Mouse (Mus musculus): ENCODE measurements at regions not wholly inside any gene's neighbourhood (a gene's known extent, or its start where the extent isn't known, plus 50 kb on each side); places are given as distances from the start of the nearest gene placed in this dataset.
"Not testable (repeated sequence)": the region's sequence is repeated elsewhere in the genome, so short reads cannot be mapped to it uniquely, and the experiment has no call there.

DNA sequence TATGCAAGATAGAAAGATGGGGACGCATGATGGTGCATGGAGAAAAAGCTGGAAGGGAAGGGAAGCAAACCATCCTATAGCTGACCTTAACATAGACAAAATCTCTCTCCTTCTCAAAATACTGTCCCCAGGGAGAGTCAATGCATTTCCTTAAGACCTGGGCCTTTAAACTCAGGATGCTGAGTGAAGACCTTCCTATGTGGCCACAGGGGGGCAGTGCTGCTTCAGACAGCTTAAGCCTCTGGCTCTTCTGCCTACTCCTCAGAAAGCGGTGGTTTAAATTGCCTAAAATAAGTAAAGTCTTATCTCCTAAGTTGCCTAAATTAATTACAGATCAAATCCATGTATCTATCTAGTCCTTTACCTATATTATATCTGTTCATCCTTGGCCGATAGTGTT is 449.4 kb upstream of the Olfr1507 start:
- not testable (repeated sequence) for H3K9ac ChIP-seq (ENCODE audit: low read depth, poor library complexity, severe bottlenecking); H3K4me3 ChIP-seq (ENCODE audit: low read depth, low read length); H3K27ac ChIP-seq (ENCODE audit: insufficient read depth, low read length); H3K9me3 ChIP-seq (replicated peaks; ENCODE audit: control insufficient read depth, insufficient read depth, low read length, poor library complexity, severe bottlenecking); H3K36me3 ChIP-seq (ENCODE audit: control insufficient read depth, insufficient read depth, low read length, poor library complexity, severe bottlenecking); H3K27me3 ChIP-seq (ENCODE audit: control insufficient read depth, insufficient read depth, low read length, poor library complexity, severe bottlenecking); H3K4me1 ChIP-seq (ENCODE audit: control insufficient read depth, insufficient read depth, low read length)

DNA sequence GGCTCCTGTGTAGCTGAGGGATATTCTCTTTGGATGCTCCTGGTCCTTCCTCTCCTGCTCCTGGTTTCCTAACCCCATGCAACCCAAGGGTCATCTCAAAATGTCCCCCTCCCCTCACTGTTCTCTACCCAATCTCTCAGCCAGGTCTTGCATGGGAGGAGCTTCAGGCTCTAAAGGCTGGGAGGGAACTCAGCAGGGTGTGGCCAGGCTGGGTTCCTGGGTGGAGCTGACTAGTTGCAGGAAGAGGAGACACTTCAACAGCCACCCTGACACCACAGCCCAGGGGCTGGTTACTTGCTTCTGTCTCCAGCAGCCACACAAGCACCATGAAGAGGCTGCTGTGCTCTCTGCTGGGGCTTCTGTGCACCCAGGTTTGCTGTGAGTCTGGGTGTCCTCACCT is 446.9 kb upstream of the Olfr1507 start:
- not testable (repeated sequence) for H3K9me3 ChIP-seq (replicated peaks; ENCODE audit: control insufficient read depth, insufficient read depth, low read length, poor library complexity, severe bottlenecking); H3K36me3 ChIP-seq (ENCODE audit: control insufficient read depth, insufficient read depth, low read length, poor library complexity, severe bottlenecking); H3K27me3 ChIP-seq (ENCODE audit: control insufficient read depth, insufficient read depth, low read length, poor library complexity, severe bottlenecking); H3K4me1 ChIP-seq (ENCODE audit: control insufficient read depth, insufficient read depth, low read length); H3K27ac ChIP-seq (ENCODE audit: insufficient read depth, low read length); H3K4me3 ChIP-seq (ENCODE audit: low read depth, low read length); H3K9ac ChIP-seq (ENCODE audit: low read depth, poor library complexity, severe bottlenecking)

DNA sequence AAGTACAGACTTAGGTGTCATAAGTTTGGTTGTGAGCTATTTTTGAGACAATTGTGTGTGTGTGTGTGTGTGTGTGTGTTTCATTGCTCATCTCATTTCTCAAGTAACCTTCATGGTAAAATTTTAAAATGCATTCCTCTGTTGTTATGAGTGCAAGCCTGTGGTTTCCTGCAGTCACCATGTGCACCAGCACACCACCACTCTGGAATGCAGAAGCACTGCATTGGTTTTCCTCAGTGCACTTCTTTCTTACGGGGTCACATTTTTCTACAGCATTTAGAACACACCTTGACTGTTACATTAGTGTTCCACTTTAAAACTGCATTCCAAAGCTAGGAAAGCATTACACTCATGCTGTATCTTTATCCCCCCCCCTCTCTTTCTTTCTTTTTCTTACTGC is 446.2 kb upstream of the Olfr1507 start:
- H3K36me3 ChIP-seq (ENCODE audit: control insufficient read depth, insufficient read depth, low read length, poor library complexity, severe bottlenecking); H3K27ac ChIP-seq (ENCODE audit: insufficient read depth, low read length); H3K4me1 ChIP-seq (ENCODE audit: control insufficient read depth, insufficient read depth, low read length); H3K9me3 ChIP-seq (replicated peaks; ENCODE audit: control insufficient read depth, insufficient read depth, low read length, poor library complexity, severe bottlenecking); H3K27me3 ChIP-seq (ENCODE audit: control insufficient read depth, insufficient read depth, low read length, poor library complexity, severe bottlenecking); H3K4me3 ChIP-seq (ENCODE audit: low read depth, low read length); H3K9ac ChIP-seq (ENCODE audit: low read depth, poor library complexity, severe bottlenecking): not testable (repeated sequence)

DNA sequence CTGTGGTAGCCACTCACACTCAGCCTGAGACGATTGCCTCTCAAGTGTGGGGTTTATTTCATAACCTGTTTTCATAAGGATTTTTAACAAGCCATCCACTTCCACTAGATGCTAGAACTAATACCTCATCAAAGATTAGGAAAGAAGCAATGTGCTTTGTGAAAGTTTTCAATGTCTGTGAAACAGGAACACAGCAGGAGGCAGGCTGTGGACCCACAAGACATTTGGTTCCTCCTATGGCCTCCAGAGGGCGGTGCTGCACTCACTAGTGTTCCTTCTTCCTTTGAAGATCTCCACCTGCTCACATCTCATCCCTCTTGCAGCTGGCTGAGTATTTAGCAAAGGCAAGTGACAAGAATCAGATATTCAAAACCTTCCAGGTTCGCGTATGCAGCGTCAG is 424.6 kb upstream of the Olfr1507 start:
- not testable (repeated sequence) for H3K27ac ChIP-seq (ENCODE audit: insufficient read depth, low read length); H3K4me1 ChIP-seq (ENCODE audit: control insufficient read depth, insufficient read depth, low read length); H3K4me3 ChIP-seq (ENCODE audit: low read depth, low read length); H3K9ac ChIP-seq (ENCODE audit: low read depth, poor library complexity, severe bottlenecking); H3K36me3 ChIP-seq (ENCODE audit: control insufficient read depth, insufficient read depth, low read length, poor library complexity, severe bottlenecking); H3K27me3 ChIP-seq (ENCODE audit: control insufficient read depth, insufficient read depth, low read length, poor library complexity, severe bottlenecking); H3K9me3 ChIP-seq (replicated peaks; ENCODE audit: control insufficient read depth, insufficient read depth, low read length, poor library complexity, severe bottlenecking)

DNA sequence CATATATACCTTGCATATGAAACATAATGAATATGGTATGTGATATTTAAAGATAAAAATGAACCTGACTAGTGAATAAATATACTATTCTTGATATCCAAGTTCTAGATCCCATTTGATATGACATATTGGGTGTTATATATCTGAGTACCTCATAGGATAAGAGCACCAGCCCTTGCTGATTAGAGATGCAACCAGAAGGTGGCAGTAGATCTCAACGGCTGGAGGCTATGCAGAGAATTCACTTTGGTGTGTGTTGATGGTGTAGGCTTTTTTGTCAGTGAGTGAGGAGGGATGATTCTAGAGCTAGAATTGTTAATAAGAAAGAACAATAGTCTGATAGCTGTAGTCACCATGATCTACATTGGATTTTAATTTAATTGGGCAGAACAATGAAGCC is 418.3 kb upstream of the Olfr1507 start:
- not testable (repeated sequence) for H3K4me3 ChIP-seq (ENCODE audit: low read depth, low read length); H3K36me3 ChIP-seq (ENCODE audit: control insufficient read depth, insufficient read depth, low read length, poor library complexity, severe bottlenecking); H3K9ac ChIP-seq (ENCODE audit: low read depth, poor library complexity, severe bottlenecking); H3K4me1 ChIP-seq (ENCODE audit: control insufficient read depth, insufficient read depth, low read length); H3K27ac ChIP-seq (ENCODE audit: insufficient read depth, low read length); H3K9me3 ChIP-seq (replicated peaks; ENCODE audit: control insufficient read depth, insufficient read depth, low read length, poor library complexity, severe bottlenecking); H3K27me3 ChIP-seq (ENCODE audit: control insufficient read depth, insufficient read depth, low read length, poor library complexity, severe bottlenecking)

DNA sequence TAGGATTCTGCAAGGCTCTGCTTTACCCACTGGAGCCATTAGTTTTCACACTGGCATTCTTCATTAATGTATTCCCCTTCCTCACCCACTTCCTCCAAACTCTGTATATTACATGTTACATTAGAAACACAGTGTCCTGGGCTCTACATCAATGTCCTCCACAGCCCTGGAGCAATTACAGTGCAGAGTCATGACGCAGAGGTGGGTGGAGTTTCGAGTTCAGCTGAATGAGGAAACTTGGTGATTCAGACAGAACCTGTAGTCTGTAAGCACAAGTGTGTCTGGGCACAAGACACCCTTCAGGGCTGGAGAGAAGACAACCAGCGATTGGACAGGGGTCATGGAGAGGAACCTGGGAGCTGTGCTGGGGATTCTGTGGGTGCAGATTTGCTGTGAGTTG is 404.1 kb upstream of the Olfr1507 start:
- not testable (repeated sequence) for H3K36me3 ChIP-seq (ENCODE audit: control insufficient read depth, insufficient read depth, low read length, poor library complexity, severe bottlenecking); H3K4me3 ChIP-seq (ENCODE audit: low read depth, low read length); H3K4me1 ChIP-seq (ENCODE audit: control insufficient read depth, insufficient read depth, low read length); H3K27ac ChIP-seq (ENCODE audit: insufficient read depth, low read length); H3K27me3 ChIP-seq (ENCODE audit: control insufficient read depth, insufficient read depth, low read length, poor library complexity, severe bottlenecking); H3K9ac ChIP-seq (ENCODE audit: low read depth, poor library complexity, severe bottlenecking); H3K9me3 ChIP-seq (replicated peaks; ENCODE audit: control insufficient read depth, insufficient read depth, low read length, poor library complexity, severe bottlenecking)

DNA sequence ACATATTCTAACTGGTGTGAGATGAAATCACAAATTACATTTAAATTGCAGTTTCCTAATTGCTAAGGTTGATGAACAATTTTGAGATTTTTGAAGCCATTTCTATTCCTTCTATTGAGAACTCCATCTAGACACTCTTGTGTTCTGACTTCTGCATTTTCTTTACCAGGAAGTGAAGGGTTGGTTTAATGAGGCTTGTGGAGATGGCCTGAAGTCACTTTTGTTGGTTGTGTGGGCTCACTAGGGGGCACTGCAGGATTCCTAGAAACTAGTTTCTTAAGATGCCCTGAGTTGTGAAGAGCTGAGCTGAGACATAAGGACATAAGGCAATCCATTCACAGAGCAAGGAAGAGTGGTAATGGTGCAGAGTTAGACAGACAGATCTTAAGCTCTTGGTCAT is 402.8 kb upstream of the Olfr1507 start:
- not testable (repeated sequence) for H3K27ac ChIP-seq (ENCODE audit: insufficient read depth, low read length); H3K4me1 ChIP-seq (ENCODE audit: control insufficient read depth, insufficient read depth, low read length); H3K9ac ChIP-seq (ENCODE audit: low read depth, poor library complexity, severe bottlenecking); H3K27me3 ChIP-seq (ENCODE audit: control insufficient read depth, insufficient read depth, low read length, poor library complexity, severe bottlenecking); H3K9me3 ChIP-seq (replicated peaks; ENCODE audit: control insufficient read depth, insufficient read depth, low read length, poor library complexity, severe bottlenecking); H3K36me3 ChIP-seq (ENCODE audit: control insufficient read depth, insufficient read depth, low read length, poor library complexity, severe bottlenecking); H3K4me3 ChIP-seq (ENCODE audit: low read depth, low read length)

DNA sequence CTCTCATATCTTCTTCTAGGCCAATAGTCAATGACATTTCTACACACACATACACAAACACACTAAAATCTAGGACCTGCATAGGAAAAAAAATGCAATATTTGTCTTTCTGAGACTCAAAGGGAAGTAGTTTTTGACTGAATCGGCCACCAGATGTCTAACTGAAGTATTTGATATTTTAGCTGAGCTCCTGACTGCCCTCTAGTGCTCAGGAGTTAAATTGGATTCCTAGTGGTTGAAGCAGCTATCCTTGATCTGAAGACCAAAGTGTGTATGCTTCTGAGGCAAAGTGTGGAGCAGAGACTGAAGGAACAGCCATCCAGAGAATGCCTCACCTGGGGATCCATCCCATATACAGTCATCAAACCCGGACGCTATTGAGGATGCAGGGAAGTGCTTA is 384.4 kb upstream of the Olfr1507 start:
- not testable (repeated sequence) for H3K9ac ChIP-seq (ENCODE audit: low read depth, poor library complexity, severe bottlenecking); H3K36me3 ChIP-seq (ENCODE audit: control insufficient read depth, insufficient read depth, low read length, poor library complexity, severe bottlenecking); H3K4me3 ChIP-seq (ENCODE audit: low read depth, low read length); H3K27me3 ChIP-seq (ENCODE audit: control insufficient read depth, insufficient read depth, low read length, poor library complexity, severe bottlenecking); H3K27ac ChIP-seq (ENCODE audit: insufficient read depth, low read length); H3K9me3 ChIP-seq (replicated peaks; ENCODE audit: control insufficient read depth, insufficient read depth, low read length, poor library complexity, severe bottlenecking); H3K4me1 ChIP-seq (ENCODE audit: control insufficient read depth, insufficient read depth, low read length)

DNA sequence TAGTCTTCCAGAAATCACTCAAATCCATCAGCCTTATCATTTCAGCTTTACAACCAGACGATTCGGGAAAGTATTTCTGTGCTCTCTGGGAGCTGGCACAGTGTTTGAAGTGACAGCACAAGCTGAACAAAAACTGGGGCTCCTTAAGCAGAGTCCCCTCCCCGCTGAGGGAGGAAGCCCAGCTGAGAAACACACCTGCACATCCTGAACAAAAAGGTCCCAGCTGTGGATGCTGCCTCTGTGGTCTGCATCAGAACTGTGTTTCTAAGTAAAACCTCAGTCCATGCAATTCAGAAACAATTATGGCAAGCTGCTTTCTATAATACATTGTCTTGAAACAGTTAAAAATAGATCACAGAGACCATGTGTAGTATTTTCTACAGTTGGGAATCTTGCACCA is 368.3 kb upstream of the Olfr1507 start:
- not testable (repeated sequence) for H3K36me3 ChIP-seq (ENCODE audit: control insufficient read depth, insufficient read depth, low read length, poor library complexity, severe bottlenecking); H3K27ac ChIP-seq (ENCODE audit: insufficient read depth, low read length); H3K4me3 ChIP-seq (ENCODE audit: low read depth, low read length); H3K27me3 ChIP-seq (ENCODE audit: control insufficient read depth, insufficient read depth, low read length, poor library complexity, severe bottlenecking); H3K4me1 ChIP-seq (ENCODE audit: control insufficient read depth, insufficient read depth, low read length); H3K9me3 ChIP-seq (replicated peaks; ENCODE audit: control insufficient read depth, insufficient read depth, low read length, poor library complexity, severe bottlenecking); H3K9ac ChIP-seq (ENCODE audit: low read depth, poor library complexity, severe bottlenecking)

DNA sequence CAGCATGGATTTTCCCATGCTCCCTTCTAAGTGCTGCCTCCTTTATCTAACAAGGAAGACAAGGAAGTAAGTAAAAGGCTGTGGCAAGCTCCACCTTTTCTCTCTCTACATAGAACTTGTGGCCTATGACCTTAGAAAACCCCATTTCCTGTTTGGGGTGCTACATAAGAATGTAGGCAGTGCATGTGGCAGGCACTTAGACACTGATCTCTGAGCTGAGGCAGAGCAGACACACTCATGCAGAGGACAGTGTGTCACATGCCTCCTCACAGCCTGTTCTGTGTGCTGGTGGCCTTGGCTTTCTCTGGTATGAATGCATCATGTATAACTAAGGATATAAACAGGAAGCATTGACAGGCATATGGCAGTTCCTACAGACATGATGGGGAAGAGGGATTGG is 367.6 kb upstream of the Olfr1507 start:
- not testable (repeated sequence) for H3K27ac ChIP-seq (ENCODE audit: insufficient read depth, low read length); H3K9me3 ChIP-seq (replicated peaks; ENCODE audit: control insufficient read depth, insufficient read depth, low read length, poor library complexity, severe bottlenecking); H3K9ac ChIP-seq (ENCODE audit: low read depth, poor library complexity, severe bottlenecking); H3K4me1 ChIP-seq (ENCODE audit: control insufficient read depth, insufficient read depth, low read length); H3K27me3 ChIP-seq (ENCODE audit: control insufficient read depth, insufficient read depth, low read length, poor library complexity, severe bottlenecking); H3K36me3 ChIP-seq (ENCODE audit: control insufficient read depth, insufficient read depth, low read length, poor library complexity, severe bottlenecking); H3K4me3 ChIP-seq (ENCODE audit: low read depth, low read length)
